Mouse (Mus musculus) thymus, postnatal 25 days (tissue): ENCODE data around the gene Aarsd1.
"Not testable (repeated sequence)": the region's sequence is repeated elsewhere in the genome, so short reads cannot be mapped to it uniquely, and the experiment has no call there.

Experiments used
- DNase-seq: peaks from one replicate; pipeline ENCODE4 v3.0.0; 2022

Gene Aarsd1

GRCm38 (mm10) chr11:101446860-101447259 lies 29.4 kb upstream of the Aarsd1 start:
- DNase-seq: not testable (repeated sequence)

GRCm38 (mm10) chr11:101446319-101446718 lies 28.9 kb upstream of the Aarsd1 start:
- no peak for DNase-seq

GRCm38 (mm10) chr11:101442760-101443159 lies 25.3 kb upstream of the Aarsd1 start:
- DNase-seq: no peak

- DNase-seq: peak; percentile 96
These were observed 24.8 kb upstream of the Aarsd1 start, which contains the start of gene Rpl27 for GRCm38 (mm10) chr11:101442127-101442693. Gene Rpl27, plus strand, starts transcription at chr11:101442298.

- not testable (repeated sequence) for DNase-seq
These were observed 24.2 kb upstream of the Aarsd1 start for GRCm38 (mm10) chr11:101441450-101442126.

- DNase-seq: not testable (repeated sequence)
These were observed 20.6 kb upstream of the Aarsd1 start for GRCm38 (mm10) chr11:101438006-101438405.

- no peak for DNase-seq
These were observed 19.5 kb upstream of the Aarsd1 start for GRCm38 (mm10) chr11:101436916-101437315.

GRCm38 (mm10) chr11:101435831-101436230 lies 18.4 kb upstream of the Aarsd1 start:
- no peak for DNase-seq

- DNase-seq: no peak
These were observed 16.0 kb upstream of the Aarsd1 start for GRCm38 (mm10) chr11:101433396-101433795.

- DNase-seq: no peak
These were observed 13.9 kb upstream of the Aarsd1 start for GRCm38 (mm10) chr11:101431327-101431726.

- no peak for DNase-seq
These were observed 8.8 kb upstream of the Aarsd1 start for GRCm38 (mm10) chr11:101426165-101426564.

- peak; percentile 99 for DNase-seq
These were observed 7.8 kb upstream of the Aarsd1 start, which contains the start of the genes Rundc1 and Ptges3l for GRCm38 (mm10) chr11:101424925-101425813. Gene Rundc1, plus strand, starts transcription at chr11:101425085. Gene Ptges3l, minus strand, starts transcription at chr11:101425333.

- DNase-seq: no peak
These were observed 6.9 kb upstream of the Aarsd1 start, which contains the start of gene Gm27029 for GRCm38 (mm10) chr11:101424105-101424851. Gene Gm27029, minus strand, starts transcription at chr11:101424796.

- no peak for DNase-seq
These were observed 2.7 kb upstream of the Aarsd1 start for GRCm38 (mm10) chr11:101420148-101420547.

- DNase-seq: no peak
These were observed 2.2 kb upstream of the Aarsd1 start for GRCm38 (mm10) chr11:101419610-101420009.

GRCm38 (mm10) chr11:101418991-101419390 lies 1.6 kb upstream of the Aarsd1 start:
- no peak for DNase-seq

GRCm38 (mm10) chr11:101416433-101417100 lies 848 bp downstream of the Aarsd1 start:
- peak; percentile 27 for DNase-seq

GRCm38 (mm10) chr11:101415306-101415705 lies 2.1 kb downstream of the Aarsd1 start:
- DNase-seq: no peak

- DNase-seq: peak; percentile 69
These were observed 22.3 kb downstream of the Aarsd1 start for GRCm38 (mm10) chr11:101395110-101395509.

GRCm38 (mm10) chr11:101381817-101382216 lies 35.6 kb downstream of the Aarsd1 start:
- DNase-seq: no peak

GRCm38 (mm10) chr11:101378926-101379325 lies 38.5 kb downstream of the Aarsd1 start:
- DNase-seq: no peak

- not testable (repeated sequence) for DNase-seq
These were observed 39.2 kb downstream of the Aarsd1 start for GRCm38 (mm10) chr11:101378196-101378595.
